Comparison of ENCODE assay signal across 10 mouse cellular contexts in genomic region chr15:40114600-40115271, GRCm38 (mm10). TPM values are rescaled to one million over a fixed set of nuclear protein-coding genes. Genes with fewer than 3 reads are reported as not detected.
A peak's percentile ranks its signal among the peaks of the same experiment; 100 is the strongest.
DNase-seq lines count a peak whose midpoint lies in the region; ATAC-seq and TF ChIP-seq lines count a peak whose summit lies in the region.
"Had no signal": no experiment of that assay in that cellular context is flagged by ENCODE, and none has a peak within 500 bp of the region (broad histone marks: within the 10 kb centered on the region; RNA-seq: fewer than 3 reads in every experiment).

No protein-coding gene starts in this region.

- H3K9ac ChIP-seq in heart, embryonic 13.5 days: peak overlapping the region; percentile 47; the same call in 1 of the 2 replicates
- peak overlapping the region; percentile 27; the same call in 1 of the 2 replicates for H3K9ac ChIP-seq in hindbrain, embryonic 11.5 days (ENCODE audit: low read depth, low read length)
- no peak overlapping the region for H3K9ac ChIP-seq in liver, embryonic 14.5 days (replicated peaks)

- H3K36me3 ChIP-seq in heart, embryonic 13.5 days: no peaks in the 10 kb centered on the region
- no peaks in the 10 kb centered on the region for H3K36me3 ChIP-seq in hindbrain, embryonic 11.5 days (ENCODE audit: control insufficient read depth, insufficient read depth, low read length)
- no peaks in the 10 kb centered on the region for H3K36me3 ChIP-seq in liver, embryonic 14.5 days (replicated peaks; ENCODE audit: control insufficient read depth, insufficient read depth, low read depth)

- intact Hi-C loops in heart, postnatal 14 days (cut with DNase I): no loop called here

- H3K4me2 ChIP-seq in heart, embryonic 13.5 days: peak overlapping the region; percentile 65
- H3K4me2 ChIP-seq in hindbrain, embryonic 11.5 days (replicated peaks; ENCODE audit: low read depth, low read length): peak overlapping the region; percentile 25
- 0 out of 2 replicates have a peak overlapping the region, but pooled peaks have one; percentile 3 for H3K4me2 ChIP-seq in liver, embryonic 14.5 days (ENCODE audit: low read depth)

- no peak overlapping the region for H3K27ac ChIP-seq in heart, embryonic 13.5 days (replicated peaks)
- H3K27ac ChIP-seq in hindbrain, embryonic 11.5 days (ENCODE audit: low read depth, low read length): no peak overlapping the region
- no peak overlapping the region for H3K27ac ChIP-seq in liver, embryonic 14.5 days

- ATAC-seq in heart, embryonic 13.5 days (ENCODE audit: extremely low read depth, insufficient number of reproducible peaks, low FRiP score, low TSS enrichment): no peak
- peak; percentile 83 for ATAC-seq in hindbrain, embryonic 11.5 days (ENCODE audit: low FRiP score)
- ATAC-seq in liver, embryonic 14.5 days (ENCODE audit: insufficient read depth): no peak

- H3K4me1 ChIP-seq in heart, embryonic 13.5 days: peaks cover 11% of the 10 kb centered on the region
- no peaks in the 10 kb centered on the region for H3K4me1 ChIP-seq in hindbrain, embryonic 11.5 days (replicated peaks; ENCODE audit: control insufficient read depth, insufficient read depth, low read length)
- no peaks in the 10 kb centered on the region for H3K4me1 ChIP-seq in liver, embryonic 14.5 days (replicated peaks; ENCODE audit: control insufficient read depth in 2 of 2, insufficient read depth in 2 of 2, low read length in 1 of 2)

- H3K27me3 ChIP-seq in heart, embryonic 13.5 days (replicated peaks): peaks cover 3% of the 10 kb centered on the region; the same call in 1 of the 2 replicates
- no peaks in the 10 kb centered on the region for H3K27me3 ChIP-seq in hindbrain, embryonic 11.5 days (ENCODE audit: control insufficient read depth, insufficient read depth, low read length)
- no peaks in the 10 kb centered on the region for H3K27me3 ChIP-seq in liver, embryonic 14.5 days (ENCODE audit: control insufficient read depth, insufficient read depth, low read length)

- no peak for TF ChIP-seq EP300 in liver, embryonic 14.5 days (IDR thresholded peaks at IDR 0.05; ENCODE audit: low read depth)

- H3K9me3 ChIP-seq in heart, embryonic 13.5 days: no peaks in the 10 kb centered on the region
- H3K9me3 ChIP-seq in hindbrain, embryonic 11.5 days (ENCODE audit: control insufficient read depth, low read length): no peaks in the 10 kb centered on the region
- no peaks in the 10 kb centered on the region for H3K9me3 ChIP-seq in liver, embryonic 14.5 days (ENCODE audit: control insufficient read depth, low read length)

- no peak for DNase-seq in heart, postnatal 14 days
- DNase-seq in adrenal gland, postnatal 14 days: peak; percentile 13
- DNase-seq in hindbrain, embryonic 11.5 days (ENCODE audit: low spot score): peak; percentile 41
- no peak for DNase-seq in liver, embryonic 14.5 days (ENCODE audit: low read depth in 3 of 3, low spot score in 3 of 3)
- DNase-seq in telencephalon, adult 2 months (ENCODE audit: low read depth, low spot score): peak; percentile 50
- no peak for DNase-seq in urinary bladder, postnatal 25 days (ENCODE audit: low spot score)
- no peak for DNase-seq in thymus, postnatal 0 days (ENCODE audit: low spot score)

- TF ChIP-seq CTCF in liver, embryonic 14.5 days (IDR thresholded peaks at IDR 0.05; ENCODE audit: low read depth): no peak

- WGBS in heart, embryonic 13.5 days: 36% methylated on average over 22 of the region's 22 CpGs
- 38% methylated on average over 22 of the region's 22 CpGs for WGBS in hindbrain, embryonic 11.5 days
- 43% methylated on average over 22 of the region's 22 CpGs for WGBS in liver, embryonic 14.5 days (ENCODE audit: insufficient replicate concordance)

- peak overlapping the region; percentile 34 for H3K4me3 ChIP-seq in heart, embryonic 13.5 days
- H3K4me3 ChIP-seq in hindbrain, embryonic 11.5 days (ENCODE audit: low read depth, low read length): no peak overlapping the region
- no peak overlapping the region for H3K4me3 ChIP-seq in liver, embryonic 14.5 days (ENCODE audit: insufficient read depth in 1 of 2, low read depth in 2 of 2, low read length in 2 of 2)

RNA-seq across cellular contexts. Expression of gene 9330182O14Rik, which starts 19.4 kb away (rescaled TPM):
- not detected in 2 replicates for polyA plus RNA-seq in heart, embryonic 13.5 days (2015; fragmentation: Nextera tagmentation; extraction: Ambion mirVana)
- not detected for total RNA-seq in heart, postnatal 14 days (2021)
- total RNA-seq in adrenal gland, postnatal 14 days (2021): 0.19 and 0.22 TPM in 2 replicates
- polyA plus RNA-seq in hindbrain, embryonic 11.5 days (2014; fragmentation: Nextera tagmentation; extraction: Ambion mirVana): not detected in 2 replicates
- polyA plus RNA-seq in liver, embryonic 14.5 days (2012; rRNA removed): not detected in 2 replicates
- polyA plus RNA-seq in liver, embryonic 14.5 days (2014; fragmentation: Nextera tagmentation; extraction: Ambion mirVana): not detected in 2 replicates
- 0.73 TPM in 1 of 2 replicates, not detected in the other for polyA plus RNA-seq in thymus, postnatal 0 days (2015; fragmentation: Nextera tagmentation; extraction: Ambion mirVana)
- total RNA-seq: ES-E14 had no signal
- polyA plus RNA-seq: frontal cortex, adult 2 months had no signal

Comparison
In these comparisons a context has a peak if more than half of its experiments do, and no peak if none do; other contexts are left out.
1. H3K4me2 ChIP-seq: peak in every context shown above with its lines; median percentile 65 in heart, embryonic 13.5 days; 25 in hindbrain, embryonic 11.5 days; 3 in liver, embryonic 14.5 days.
2. DNase-seq: peak in adrenal gland, postnatal 14 days (single experiment), hindbrain, embryonic 11.5 days (single experiment) and telencephalon, adult 2 months (single experiment); none in heart, postnatal 14 days (0 of 2), liver, embryonic 14.5 days (0 of 3), urinary bladder, postnatal 25 days (single experiment) and thymus, postnatal 0 days (single experiment).